Mouse (Mus musculus) kidney, embryonic 16.5 days (tissue): ENCODE results near the gene Copb2. TPM values are rescaled to one million over a fixed set of nuclear protein-coding genes. Genes with fewer than 3 reads are reported as not detected.

Experiments
- ATAC-seq: fragments of 200-750 bp; cut with Nextera tagmentation; 2 replicates; pipeline ENCODE4 v1.8.0; 2017; ENCODE audit warnings: moderate TSS enrichment; ENCODE audit not compliant: low FRiP score, low TSS enrichment
- H3K27ac ChIP-seq: fragments of 300-500 bp; sonication (generic); 2 replicates; pipeline ENCODE4 v1.5.1; 2014; ENCODE audit warnings: low read length
- H3K27me3 ChIP-seq: fragments of 300-500 bp; sonication (generic); 2 replicates; pipeline ENCODE4 v1.6.1; 2014; ENCODE audit warnings: low read length, control low read depth, mixed read lengths; ENCODE audit not compliant: insufficient read depth
- H3K36me3 ChIP-seq: fragments of 300-500 bp; sonication (generic); 2 replicates; pipeline ENCODE4 v1.6.1; 2014; ENCODE audit warnings: low read length, control low read depth, mixed read lengths; ENCODE audit not compliant: insufficient read depth
- H3K4me1 ChIP-seq: fragments of 300-500 bp; sonication (generic); 2 replicates; pipeline ENCODE4 v1.6.1; 2014; ENCODE audit warnings: low read length, control low read depth, mixed read lengths; ENCODE audit not compliant: insufficient read depth
- H3K4me2 ChIP-seq: fragments of 300-500 bp; sonication (generic); replicated peaks from 2 replicates; pipeline ENCODE4 v1.6.1; 2014; ENCODE audit warnings: low read depth, low read length
- H3K4me3 ChIP-seq: fragments of 300-500 bp; sonication (generic); 2 replicates; pipeline ENCODE4 v1.5.1; 2014; ENCODE audit warnings: mild to moderate bottlenecking, low read length
- H3K9ac ChIP-seq: fragments of 300-500 bp; sonication (generic); replicated peaks from 2 replicates; pipeline ENCODE4 v1.6.1; 2014; ENCODE audit warnings: low read length
- H3K9me3 ChIP-seq: fragments of 300-500 bp; sonication (generic); 2 replicates; pipeline ENCODE4 v1.6.1; 2016; ENCODE audit warnings: low read length, control low read depth
- WGBS: fragments of 180-500 bp; shearing (Covaris S2); extraction: QIAGEN DNeasy Blood & Tissue Kit; methylation state at CpG from one replicate; pipeline ENCODE4 v1.1.7; 2014; 5-methylcytosine and 5-hydroxymethylcytosine counted together
- polyA plus RNA-seq: library from polyadenylated mRNA; unstranded; fragments of >200 nt; fragmentation: Nextera tagmentation; extraction: Ambion mirVana; gene quantifications from 2 replicates; pipeline ENCODE4 v1.2.1, GENCODE M21; 2015

The Copb2 gene
- polyA plus RNA-seq, 1 experiment from 2014 or later = 185 TPM

DNA sequence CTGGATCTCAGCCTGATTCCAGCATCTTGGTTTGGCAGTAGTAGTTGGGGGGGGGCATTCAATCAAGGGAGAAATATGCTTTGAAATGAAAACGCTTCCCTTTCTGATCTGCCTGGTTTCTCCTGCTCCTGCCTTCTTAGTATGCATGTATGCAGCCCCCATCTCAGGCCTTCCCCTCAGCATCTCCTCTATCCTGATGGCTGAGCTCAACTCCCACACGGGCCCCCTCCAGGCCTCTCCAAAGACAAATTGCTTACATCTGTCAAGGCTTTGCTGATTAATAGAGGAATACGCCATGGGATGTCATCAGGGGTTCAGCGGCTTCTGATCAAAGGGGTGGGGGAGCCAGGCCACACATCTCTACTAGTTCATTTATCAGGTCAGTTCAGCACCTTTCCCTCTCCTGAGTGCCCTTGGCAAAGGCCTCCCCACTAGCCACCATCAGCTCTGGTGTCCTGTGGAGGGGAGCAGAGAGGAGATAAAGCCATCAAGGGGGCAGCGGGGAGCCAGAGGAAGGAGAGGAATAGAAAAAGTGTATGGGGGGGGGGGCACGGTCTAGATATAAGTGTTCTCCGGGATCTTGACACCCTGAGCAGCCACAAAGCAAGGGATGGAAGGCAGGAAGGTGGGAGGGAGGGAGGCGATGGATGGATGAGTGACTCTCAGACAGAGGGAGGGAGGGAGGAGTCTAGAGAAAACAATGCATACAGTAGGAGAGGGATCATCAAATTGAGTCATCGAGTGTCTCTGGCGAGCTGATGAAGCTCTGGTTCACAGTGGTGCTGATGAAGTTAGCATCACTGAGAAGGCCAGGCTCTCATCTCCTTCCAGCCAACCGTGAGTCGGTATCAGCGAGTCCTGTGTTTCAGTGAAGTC, 70.0 kb downstream of the Copb2 start:
- Histone ChIP-seq H3K9me3 (no peaks in the 10 kb centered on the region), H3K36me3 (no peaks in the 10 kb centered on the region), H3K9ac (no peak overlapping the region), H3K27ac (no peak overlapping the region), H3K4me2 (no peak overlapping the region), H3K27me3 (peaks cover 2% of the 10 kb centered on the region; the same call in 1 of the 2 replicates), H3K4me1 (peaks cover 14% of the 10 kb centered on the region; the same call in 1 of the 2 replicates), H3K4me3 (no peak overlapping the region)
- ATAC-seq = peak; percentile 70; the same call in 1 of the 2 replicates
- 31% methylated on average over 13 of the region's 13 CpGs for WGBS

Other genes starting within 250 kb of the Copb2 start
- 104 and 106 TPM in 2 replicates for gene Rbp1, start 140.8 kb upstream of the Copb2 start, polyA plus RNA-seq
- gene Rbp2, start 77.6 kb upstream of the Copb2 start, polyA plus RNA-seq = 0.59 TPM in 1 of 2 replicates, not detected in the other
- 61.6 and 63.2 TPM in 2 replicates for gene Mrps22, start 37.9 kb downstream of the Copb2 start, polyA plus RNA-seq